Mouse (Mus musculus): ENCODE results near the gene Snph.

DNA sequence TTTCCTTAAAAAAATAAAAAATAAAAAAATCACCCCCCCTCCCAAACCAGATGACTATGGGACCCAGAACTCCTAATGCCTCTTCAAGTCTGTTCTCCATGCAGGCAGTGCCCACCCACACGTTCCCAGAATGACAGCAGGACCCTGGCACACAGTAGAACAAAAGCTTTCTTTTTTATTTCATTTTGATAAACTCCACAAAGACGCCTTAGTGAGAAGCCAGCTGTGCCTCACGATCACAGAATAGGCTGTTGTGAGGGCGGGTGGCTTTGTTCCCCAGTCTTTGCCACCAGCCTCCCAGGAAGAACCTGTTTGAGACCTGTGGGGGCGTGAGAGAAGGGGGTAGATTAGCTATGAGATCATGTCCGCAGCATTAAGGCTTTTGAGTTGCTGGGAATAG, 87.7 kb downstream of the Snph start:
- TF ChIP-seq E2F4 (IDR thresholded peaks at IDR 0.05; ENCODE audit: insufficient replicate concordance, low read depth, low read length) (no peak), MAFK (IDR thresholded peaks at IDR 0.05; ENCODE audit: insufficient replicate concordance, low read length) (no peak), IRF4 (IDR thresholded peaks at IDR 0.05; ENCODE audit: low read depth, low read length) (no peak), RCOR1 (conservative IDR thresholded peaks at IDR 0.05; ENCODE audit: low read depth, low read length) (no peak)

All from CH12.LX (cell line).